Mouse (Mus musculus): Measurements from ENCODE around the gene Gm4791.

Gene Gm4791

DNA sequence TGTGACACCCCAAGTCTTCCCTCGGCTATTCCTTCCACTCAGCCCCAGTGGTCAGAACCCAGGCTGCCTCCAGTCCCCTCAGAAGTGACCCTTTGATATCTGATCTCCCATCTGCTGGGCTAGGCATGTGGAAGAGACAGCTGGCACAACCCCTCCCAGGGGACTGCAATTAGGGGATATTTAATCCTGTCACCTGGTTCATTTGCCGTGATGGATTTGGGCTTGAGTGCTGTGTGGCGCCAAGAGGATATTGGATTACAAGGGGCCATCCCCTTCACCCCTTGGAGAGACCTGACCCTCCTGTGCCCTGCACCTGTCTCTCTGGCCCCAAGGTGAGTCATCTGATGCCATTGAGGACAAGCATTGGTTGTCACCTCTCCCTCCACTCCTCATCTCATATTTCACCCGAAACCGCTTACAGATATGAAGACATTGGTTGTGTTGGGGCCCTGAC lies at the start of gene Gm4791:
Gm4791 (plus strand) TSS at position 404 of the 454 bp plus-strand sequence.
- DNase-seq, result no peak

DNA sequence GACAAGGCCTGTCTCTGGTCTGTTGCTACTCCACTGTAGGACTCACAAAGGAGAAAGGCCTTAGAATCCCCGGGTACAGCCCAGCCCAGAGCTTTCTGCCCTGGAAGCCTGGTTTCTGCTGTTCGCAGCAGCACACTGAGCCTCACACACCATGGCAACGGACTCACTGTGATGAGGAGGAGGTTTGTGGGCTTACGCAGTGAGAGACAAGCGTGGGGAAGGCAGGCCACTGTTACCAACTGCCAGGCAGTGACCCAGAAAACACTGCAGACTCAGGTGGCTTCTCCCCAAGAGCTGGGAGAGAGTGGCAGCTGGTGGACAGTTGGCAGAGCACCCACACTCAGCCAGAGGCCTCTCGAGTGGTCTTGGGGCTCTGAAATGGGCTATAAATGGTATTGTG lies 42.3 kb upstream of the Gm4791 start:
- peak; percentile 67 for DNase-seq

DNA sequence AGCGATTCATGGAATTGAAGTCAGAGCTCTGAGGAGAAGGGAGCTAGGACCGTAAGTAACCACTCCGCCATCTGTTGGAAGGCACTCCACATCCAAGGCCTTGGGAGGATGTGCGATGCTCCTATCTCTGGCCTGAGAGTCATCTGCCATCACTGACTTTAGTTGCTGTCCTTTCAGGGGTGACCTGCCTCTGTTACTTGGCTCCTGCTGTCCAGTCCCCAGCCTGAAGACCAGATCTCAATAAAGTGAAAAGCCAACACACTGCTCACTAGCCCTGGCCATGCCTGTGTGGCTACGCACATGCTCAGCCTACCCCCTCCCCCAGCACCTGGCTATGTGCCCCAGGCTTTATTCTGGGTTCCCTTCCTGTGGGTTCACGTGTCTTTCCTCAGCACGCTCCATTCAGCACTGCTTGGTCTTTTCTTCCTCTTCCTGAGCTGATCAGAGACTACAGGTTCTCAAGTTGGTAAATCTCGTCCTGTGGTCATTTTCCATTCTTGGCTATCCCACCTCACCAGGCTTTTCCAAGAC lies 41.1 kb upstream of the Gm4791 start:
- no peak for DNase-seq

DNA sequence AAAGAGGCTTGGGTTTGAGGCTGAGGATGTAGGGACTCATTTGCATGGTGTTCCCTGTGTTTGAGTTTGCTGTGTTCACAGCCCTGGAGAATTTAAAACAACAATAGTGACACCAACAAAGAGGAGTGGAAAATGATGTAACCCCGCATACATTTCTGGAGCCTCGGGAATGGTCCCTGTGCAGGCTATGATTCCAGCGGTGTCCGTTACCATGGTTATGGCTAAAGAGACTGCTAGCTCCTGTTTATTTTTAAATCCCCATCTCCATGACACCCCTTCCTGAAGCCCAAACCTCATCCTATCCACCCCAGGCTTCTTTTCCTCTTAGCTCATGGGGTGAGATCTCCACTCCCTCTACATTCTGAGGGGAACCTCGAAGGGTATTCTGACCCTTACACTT lies 32.5 kb upstream of the Gm4791 start:
- DNase-seq, result peak; percentile 18

GRCm38 (mm10) chr9:46968970-46969369 lies 29.6 kb upstream of the Gm4791 start:
- no peak for DNase-seq

DNA sequence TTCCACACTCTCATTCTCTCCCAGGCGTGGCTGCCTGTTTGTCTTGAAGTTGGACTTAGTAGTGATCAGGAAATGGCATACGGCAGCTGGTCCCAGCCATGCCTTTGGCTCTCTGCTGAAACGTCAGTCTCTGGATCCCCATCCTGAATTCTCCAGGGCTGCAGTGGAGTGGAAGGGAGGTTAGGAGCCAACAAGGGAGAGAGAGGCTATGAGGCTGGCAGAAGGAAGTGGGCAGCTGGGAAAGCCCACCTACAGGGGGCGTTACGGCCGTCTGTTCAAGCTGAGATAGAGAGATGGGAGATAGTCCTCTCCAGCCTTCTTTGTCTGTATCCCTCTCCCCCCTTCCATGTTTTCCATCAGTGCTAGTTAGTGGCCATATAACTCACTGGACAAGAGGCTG lies 29.1 kb upstream of the Gm4791 start:
- no peak for DNase-seq

GRCm38 (mm10) chr9:46978806-46979205 lies 19.7 kb upstream of the Gm4791 start:
- DNase-seq, result no peak

DNA sequence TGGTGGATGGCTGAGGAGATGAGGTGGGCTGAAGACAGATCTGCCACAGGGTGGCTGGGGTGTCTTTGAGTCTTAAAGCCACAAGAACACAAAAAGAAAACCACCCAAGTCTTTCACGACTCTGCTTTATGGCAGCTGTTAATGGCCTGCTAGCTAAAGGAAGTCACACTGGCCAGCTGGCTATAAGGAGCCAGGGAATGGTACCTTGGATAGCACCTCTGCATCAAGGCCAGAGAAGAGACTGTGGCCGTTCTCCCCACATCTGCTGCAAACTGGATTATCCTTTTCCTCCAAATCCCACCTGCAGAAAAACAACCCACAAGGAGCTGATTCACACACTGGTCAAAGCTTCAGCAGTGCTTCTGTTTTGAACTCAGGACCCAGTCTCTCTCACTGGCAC lies 18.4 kb upstream of the Gm4791 start:
- no peak for DNase-seq

DNA sequence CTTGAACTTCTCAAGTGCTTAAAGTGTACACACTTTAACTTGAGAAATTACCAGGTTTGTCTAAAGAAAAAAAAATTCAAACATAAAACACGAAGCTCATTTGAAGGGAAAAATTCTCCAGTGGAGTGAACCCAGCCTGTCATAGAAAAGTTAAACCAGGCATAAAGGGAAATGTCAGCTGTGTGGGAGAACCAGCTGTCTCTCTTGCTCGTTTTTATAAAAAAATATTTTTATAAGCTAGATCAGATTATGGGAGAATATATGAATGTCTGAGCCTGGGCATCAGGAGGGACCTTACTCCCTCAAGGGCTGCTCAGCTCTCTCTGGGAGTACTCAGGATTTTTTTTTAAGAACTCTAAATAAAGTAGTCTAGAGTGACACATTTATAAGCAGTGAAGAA lies 15.1 kb upstream of the Gm4791 start:
- DNase-seq, result no peak

GRCm38 (mm10) chr9:47041569-47041968 lies 43.0 kb downstream of the Gm4791 start:
- DNase-seq, result no peak
